Mouse (Mus musculus): ENCODE results near the gene Notch2. TPM values are rescaled to one million over a fixed set of nuclear protein-coding genes. Genes with fewer than 3 reads are reported as not detected.

Gene Notch2
- polyA plus RNA-seq, 1 experiment from 2014 or later = 6.6 TPM

DNA sequence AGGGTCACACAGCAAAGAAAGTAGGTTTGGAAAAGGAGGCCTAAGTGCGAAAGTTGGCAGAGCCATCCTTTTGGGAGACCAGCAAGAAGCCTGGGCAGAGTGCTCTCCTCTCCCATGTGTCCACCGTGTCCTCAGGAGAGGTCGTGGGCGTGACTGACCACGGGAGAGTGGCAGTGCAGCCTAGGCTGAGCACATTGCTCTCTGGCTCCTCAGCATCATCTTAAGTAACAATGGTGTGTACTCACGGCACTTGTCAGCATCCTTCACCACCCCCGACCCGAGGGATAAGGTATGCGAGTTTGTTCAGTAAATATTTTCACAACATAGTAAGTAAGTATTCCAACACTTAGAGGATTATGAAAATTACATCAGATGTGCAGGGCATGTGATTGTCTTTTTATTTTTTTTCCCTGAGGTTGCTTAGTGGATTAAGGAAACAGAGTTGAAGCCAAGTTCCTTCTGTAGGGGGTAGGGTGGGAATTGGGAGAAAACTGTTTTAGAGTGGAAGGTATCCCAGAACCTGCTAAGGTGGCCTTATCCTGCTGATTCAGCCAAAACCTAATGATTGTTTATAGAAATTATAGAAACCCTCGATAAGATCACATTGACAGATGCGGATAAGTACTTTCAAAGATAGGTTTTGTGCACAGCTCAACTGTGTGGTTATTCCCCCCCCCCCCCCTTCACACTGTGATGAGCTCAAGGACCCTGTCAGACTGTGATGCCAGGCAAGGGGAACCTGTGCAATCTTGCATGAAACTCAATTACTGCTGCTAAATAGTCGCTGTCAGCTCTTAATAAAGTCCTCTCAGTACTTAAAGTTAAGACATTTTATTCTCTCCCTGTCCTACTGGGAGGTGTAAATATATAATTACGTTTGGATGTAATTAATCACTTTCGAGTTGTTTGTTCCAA, 37.4 kb downstream of the Notch2 start:
- Histone ChIP-seq H3K9me3 (replicated peaks; ENCODE audit: control insufficient read depth, low read length, poor library complexity, severe bottlenecking) (no peaks in the 10 kb centered on the region), H3K36me3 (ENCODE audit: control insufficient read depth, insufficient read depth, low read length) (no peaks in the 10 kb centered on the region), H3K4me3 (ENCODE audit: low read depth, low read length) (no peak overlapping the region), H3K4me1 (ENCODE audit: control insufficient read depth, insufficient read depth, low read length) (peaks cover 11% of the 10 kb centered on the region; the same call in 1 of the 2 replicates), H3K4me2 (ENCODE audit: low read length) (no peak overlapping the region), H3K27ac (ENCODE audit: low read length) (no peak overlapping the region), H3K9ac (ENCODE audit: low read depth, low read length) (no peak overlapping the region), H3K27me3 (ENCODE audit: control insufficient read depth, insufficient read depth, low read depth, low read length) (no peaks in the 10 kb centered on the region)
- ATAC-seq = no peak
- WGBS = 36% methylated on average over 14 of the region's 14 CpGs

DNA sequence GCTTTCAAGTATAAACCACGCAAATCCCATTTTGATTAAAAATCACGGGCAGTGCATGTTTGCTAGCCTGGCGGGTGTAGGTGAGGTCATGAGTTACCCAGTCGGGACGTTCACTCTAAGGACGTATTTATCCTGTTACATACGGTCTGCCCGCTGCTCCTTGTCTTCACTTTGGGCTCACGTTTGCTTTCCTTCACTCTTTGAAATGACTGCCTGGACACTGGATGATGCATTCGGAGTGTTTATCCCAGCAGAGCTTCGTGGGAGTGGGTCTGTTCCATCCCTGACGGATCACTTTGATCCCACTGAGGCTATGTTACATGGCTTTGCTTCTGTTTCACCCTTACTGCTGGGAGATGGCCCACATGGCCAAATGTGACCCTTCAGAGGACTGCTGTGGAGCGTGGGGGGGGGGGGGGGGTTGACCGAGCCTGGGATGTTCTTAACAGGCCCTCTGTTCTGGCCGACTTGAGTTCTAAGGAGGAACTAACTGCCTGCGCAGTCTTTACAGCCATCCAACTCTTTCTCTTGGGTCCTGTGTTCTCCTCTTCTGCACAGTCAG, 38.2 kb downstream of the Notch2 start:
- no peak for ATAC-seq
- no peak overlapping the region for H3K4me2 ChIP-seq (ENCODE audit: low read length)

DNA sequence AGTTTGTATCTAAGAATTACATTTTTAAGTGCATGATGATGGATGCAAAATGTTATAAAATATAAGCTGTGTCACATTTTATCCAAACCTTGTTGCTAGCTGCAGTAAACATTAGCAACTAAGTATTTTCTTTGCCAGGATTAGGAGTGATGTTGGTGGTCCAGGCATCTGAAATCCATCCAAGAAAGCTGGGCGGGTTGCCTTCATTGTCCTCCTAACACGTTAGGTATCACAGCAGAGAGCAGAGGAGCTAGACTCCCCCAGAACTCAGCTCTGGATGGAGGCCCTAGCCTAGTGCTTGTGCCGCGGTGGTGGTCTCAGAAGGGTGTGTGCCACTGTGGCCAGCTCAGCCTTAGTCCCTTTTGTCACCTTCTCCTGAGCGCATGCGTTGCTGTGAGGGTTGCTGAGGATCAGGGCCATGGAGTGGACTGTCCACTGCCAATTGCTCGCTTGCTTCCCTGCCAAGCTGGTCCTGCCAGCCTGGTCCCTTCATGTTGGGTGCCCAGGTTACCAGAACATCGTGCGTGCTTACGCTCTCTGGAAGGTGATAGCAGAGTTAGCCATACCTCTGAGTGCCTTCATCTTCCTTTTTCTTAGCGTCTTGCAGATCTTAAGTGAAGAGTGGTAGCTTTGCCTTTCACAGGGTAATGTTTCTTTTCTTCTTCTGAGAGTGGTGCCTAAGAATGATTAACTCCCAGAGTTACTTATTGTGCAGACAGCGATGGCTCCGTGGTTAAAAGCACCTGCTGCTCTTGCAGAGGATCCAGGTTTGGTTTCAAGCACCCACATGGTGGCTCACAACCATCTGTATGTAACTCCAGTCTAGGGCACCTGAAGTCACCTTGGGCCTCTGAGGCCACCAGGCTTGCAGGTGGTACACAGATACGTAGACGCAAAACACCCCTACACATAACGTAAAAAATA, 39.4 kb downstream of the Notch2 start:
- ATAC-seq = no peak
- WGBS = 81% methylated on average over 16 of the region's 16 CpGs
- peaks cover 11% of the 10 kb centered on the region; the same call in 1 of the 2 replicates for H3K4me1 ChIP-seq (ENCODE audit: control insufficient read depth, insufficient read depth, low read length)
- H3K27ac ChIP-seq (ENCODE audit: low read length) = no peak overlapping the region
- H3K4me3 ChIP-seq (ENCODE audit: low read depth, low read length) = no peak overlapping the region
- no peak overlapping the region for H3K4me2 ChIP-seq (ENCODE audit: low read length)
- no peak overlapping the region for H3K9ac ChIP-seq (ENCODE audit: low read depth, low read length)
- no peaks in the 10 kb centered on the region for H3K27me3 ChIP-seq (ENCODE audit: control insufficient read depth, insufficient read depth, low read depth, low read length)
- no peaks in the 10 kb centered on the region for H3K36me3 ChIP-seq (ENCODE audit: control insufficient read depth, insufficient read depth, low read length)
- no peaks in the 10 kb centered on the region for H3K9me3 ChIP-seq (replicated peaks; ENCODE audit: control insufficient read depth, low read length, poor library complexity, severe bottlenecking)

More for the DNA sequence above, 38.2 kb downstream of the Notch2 start:
- H3K27ac ChIP-seq (ENCODE audit: low read length) = 0 out of 2 replicates have a peak overlapping the region, but pooled peaks have one; percentile 14
- no peaks in the 10 kb centered on the region for H3K27me3 ChIP-seq (ENCODE audit: control insufficient read depth, insufficient read depth, low read depth, low read length)
- peaks cover 11% of the 10 kb centered on the region; the same call in 1 of the 2 replicates for H3K4me1 ChIP-seq (ENCODE audit: control insufficient read depth, insufficient read depth, low read length)
- H3K4me3 ChIP-seq (ENCODE audit: low read depth, low read length) = no peak overlapping the region
- no peaks in the 10 kb centered on the region for H3K36me3 ChIP-seq (ENCODE audit: control insufficient read depth, insufficient read depth, low read length)
- H3K9ac ChIP-seq (ENCODE audit: low read depth, low read length) = no peak overlapping the region
- 25% methylated on average over 16 of the region's 16 CpGs for WGBS
- H3K9me3 ChIP-seq (replicated peaks; ENCODE audit: control insufficient read depth, low read length, poor library complexity, severe bottlenecking) = no peaks in the 10 kb centered on the region

DNA sequence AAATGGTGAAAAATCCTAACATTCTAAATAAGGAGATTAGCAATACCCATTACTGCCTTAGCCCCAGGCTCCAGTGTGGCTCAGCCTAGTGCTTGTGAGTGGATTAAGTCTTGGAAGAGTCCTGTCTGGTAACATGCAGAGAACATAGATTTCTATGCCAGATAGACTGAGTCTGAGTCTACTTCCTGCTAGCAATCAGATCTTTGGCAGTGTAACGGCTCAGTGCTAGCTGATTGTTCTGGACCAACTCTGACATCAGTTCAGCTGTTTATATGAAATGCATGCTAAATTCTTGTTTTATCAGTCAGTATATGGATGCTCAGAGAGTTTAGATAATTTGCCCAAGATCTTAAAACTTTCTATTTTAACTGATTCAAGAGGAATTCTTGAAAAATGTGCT, 40.5 kb downstream of the Notch2 start:
- 69% methylated on average over 1 of the region's 1 CpGs for WGBS
- no peak for ATAC-seq
- no peak overlapping the region for H3K27ac ChIP-seq (ENCODE audit: low read length)

DNA sequence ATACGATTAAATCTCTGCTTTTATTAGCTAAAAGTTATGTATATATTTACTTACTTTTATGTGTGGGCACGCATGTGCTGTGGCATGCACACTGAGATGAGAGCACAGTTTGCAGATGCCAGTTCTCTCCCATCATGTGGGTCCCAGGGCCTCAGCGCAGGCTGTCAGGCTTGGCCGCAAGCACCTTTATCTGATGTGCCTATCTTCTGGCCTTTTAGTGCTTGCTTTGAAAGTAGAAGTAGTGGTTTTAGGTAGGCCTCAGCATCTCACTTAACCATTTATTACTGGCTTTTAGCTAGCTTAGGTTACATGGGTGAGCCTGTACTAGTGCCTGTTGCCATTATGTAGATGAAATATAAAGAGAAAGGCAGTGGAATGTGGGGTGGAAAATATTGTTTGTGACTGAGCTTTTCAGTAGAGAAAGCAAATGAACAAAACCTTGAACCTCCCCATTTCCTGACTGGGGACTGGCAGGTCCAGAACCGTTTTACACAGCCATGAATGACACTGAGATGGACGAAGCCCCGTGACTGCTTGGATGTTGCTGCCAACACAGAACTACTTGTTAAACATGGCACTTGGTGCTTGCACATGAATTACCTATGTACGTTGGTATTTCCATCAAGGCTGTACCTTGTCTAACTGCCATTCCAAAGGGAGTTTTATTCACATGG, 41.1 kb downstream of the Notch2 start:
- WGBS = 84% methylated on average over 8 of the region's 8 CpGs
- no peak overlapping the region for H3K4me2 ChIP-seq (ENCODE audit: low read length)
- no peak overlapping the region for H3K27ac ChIP-seq (ENCODE audit: low read length)

More for the DNA sequence above, 40.5 kb downstream of the Notch2 start:
- Histone ChIP-seq H3K36me3 (ENCODE audit: control insufficient read depth, insufficient read depth, low read length) (no peaks in the 10 kb centered on the region), H3K27me3 (ENCODE audit: control insufficient read depth, insufficient read depth, low read depth, low read length) (no peaks in the 10 kb centered on the region), H3K4me1 (ENCODE audit: control insufficient read depth, insufficient read depth, low read length) (peaks cover 11% of the 10 kb centered on the region; the same call in 1 of the 2 replicates), H3K4me2 (ENCODE audit: low read length) (no peak overlapping the region), H3K9ac (ENCODE audit: low read depth, low read length) (no peak overlapping the region), H3K9me3 (replicated peaks; ENCODE audit: control insufficient read depth, low read length, poor library complexity, severe bottlenecking) (no peaks in the 10 kb centered on the region), H3K4me3 (ENCODE audit: low read depth, low read length) (no peak overlapping the region)

DNA sequence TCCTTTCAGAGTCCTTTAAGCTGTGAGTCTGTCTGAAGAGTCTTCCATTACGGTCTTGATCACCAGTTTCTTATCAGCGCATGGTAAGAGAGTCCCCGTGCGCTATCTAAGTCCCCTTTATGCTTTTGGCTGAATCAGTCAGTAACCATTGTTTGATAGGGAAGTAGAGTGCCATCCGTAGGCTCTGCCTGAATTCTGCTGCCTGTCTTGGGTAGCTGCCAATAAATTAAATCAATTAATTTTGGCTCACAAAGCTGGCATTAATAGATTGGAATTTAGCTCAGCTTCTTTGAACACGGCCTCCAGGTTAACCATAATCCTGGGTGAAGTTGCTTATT, 41.6 kb downstream of the Notch2 start:
- no peak overlapping the region for H3K9ac ChIP-seq (ENCODE audit: low read depth, low read length)
- no peaks in the 10 kb centered on the region for H3K9me3 ChIP-seq (replicated peaks; ENCODE audit: control insufficient read depth, low read length, poor library complexity, severe bottlenecking)
- no peaks in the 10 kb centered on the region for H3K36me3 ChIP-seq (ENCODE audit: control insufficient read depth, insufficient read depth, low read length)
- no peaks in the 10 kb centered on the region for H3K27me3 ChIP-seq (ENCODE audit: control insufficient read depth, insufficient read depth, low read depth, low read length)
- WGBS = 53% methylated on average over 6 of the region's 6 CpGs
- H3K4me3 ChIP-seq (ENCODE audit: low read depth, low read length) = no peak overlapping the region
- no peak for ATAC-seq
- H3K4me1 ChIP-seq (ENCODE audit: control insufficient read depth, insufficient read depth, low read length) = peaks cover 11% of the 10 kb centered on the region; the same call in 1 of the 2 replicates
- H3K27ac ChIP-seq (ENCODE audit: low read length) = no peak overlapping the region
- H3K4me2 ChIP-seq (ENCODE audit: low read length) = no peak overlapping the region

More for the DNA sequence above, 41.1 kb downstream of the Notch2 start:
- H3K9ac ChIP-seq (ENCODE audit: low read depth, low read length) = no peak overlapping the region
- H3K9me3 ChIP-seq (replicated peaks; ENCODE audit: control insufficient read depth, low read length, poor library complexity, severe bottlenecking) = no peaks in the 10 kb centered on the region
- ATAC-seq = no peak
- H3K4me1 ChIP-seq (ENCODE audit: control insufficient read depth, insufficient read depth, low read length) = peaks cover 11% of the 10 kb centered on the region; the same call in 1 of the 2 replicates
- no peak overlapping the region for H3K4me3 ChIP-seq (ENCODE audit: low read depth, low read length)
- H3K27me3 ChIP-seq (ENCODE audit: control insufficient read depth, insufficient read depth, low read depth, low read length) = no peaks in the 10 kb centered on the region
- no peaks in the 10 kb centered on the region for H3K36me3 ChIP-seq (ENCODE audit: control insufficient read depth, insufficient read depth, low read length)

DNA sequence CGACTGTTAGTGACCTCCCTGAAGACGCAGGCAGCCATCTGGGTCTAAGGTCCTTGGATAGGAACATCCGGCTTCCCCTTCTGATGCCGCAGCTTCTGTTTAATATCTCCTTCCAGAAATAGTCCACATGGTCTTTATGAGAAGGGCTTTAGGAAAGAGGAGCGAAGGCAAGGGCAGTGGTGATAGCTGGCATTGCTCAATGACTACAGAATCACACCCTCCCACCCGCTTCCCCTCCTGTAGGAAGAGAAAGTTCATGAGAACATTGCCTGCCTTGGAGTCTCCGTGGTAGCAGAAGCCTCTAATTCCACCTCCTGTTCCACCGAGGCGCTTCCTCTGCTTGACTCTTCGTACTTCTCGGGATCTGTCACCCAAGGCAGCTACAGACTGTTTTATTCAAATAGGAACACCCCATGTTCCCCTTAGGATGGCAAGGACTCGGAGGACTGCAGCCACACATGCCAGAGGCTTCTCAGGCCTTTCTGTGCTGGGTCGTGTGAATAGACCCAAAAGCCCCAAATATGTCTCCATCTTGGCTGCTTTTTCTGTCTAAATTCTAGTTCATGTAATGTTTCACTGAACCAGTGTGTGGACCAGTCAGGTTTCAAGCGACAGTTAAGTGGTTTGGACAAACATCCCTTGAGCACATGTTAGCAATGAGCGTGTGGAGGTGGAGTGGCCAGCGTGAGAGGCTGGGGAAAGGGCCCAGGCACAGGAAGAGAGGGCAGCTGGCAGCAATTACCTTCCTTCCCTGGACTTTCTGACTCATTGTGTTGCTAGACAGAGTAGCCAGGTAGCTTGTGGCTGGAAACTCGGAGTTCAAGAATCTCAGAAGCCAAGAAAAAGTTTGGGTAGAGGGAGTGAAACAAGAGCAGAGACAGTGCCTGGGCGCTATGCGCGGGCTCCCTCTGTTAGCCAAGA, 42.7 kb downstream of the Notch2 start:
- no peak overlapping the region for H3K4me3 ChIP-seq (ENCODE audit: low read depth, low read length)
- no peak for ATAC-seq
- no peak overlapping the region for H3K4me2 ChIP-seq (ENCODE audit: low read length)
- peaks cover 8% of the 10 kb centered on the region; the same call in 1 of the 2 replicates for H3K4me1 ChIP-seq (ENCODE audit: control insufficient read depth, insufficient read depth, low read length)
- no peak overlapping the region for H3K9ac ChIP-seq (ENCODE audit: low read depth, low read length)
- H3K36me3 ChIP-seq (ENCODE audit: control insufficient read depth, insufficient read depth, low read length) = no peaks in the 10 kb centered on the region
- no peaks in the 10 kb centered on the region for H3K9me3 ChIP-seq (replicated peaks; ENCODE audit: control insufficient read depth, low read length, poor library complexity, severe bottlenecking)
- H3K27ac ChIP-seq (ENCODE audit: low read length) = no peak overlapping the region
- no peaks in the 10 kb centered on the region for H3K27me3 ChIP-seq (ENCODE audit: control insufficient read depth, insufficient read depth, low read depth, low read length)
- 87% methylated on average over 20 of the region's 20 CpGs for WGBS
